Mouse (Mus musculus) forebrain, embryonic 15.5 days (tissue): ENCODE measurements around the gene Htr2a. TPM values are rescaled to one million over a fixed set of nuclear protein-coding genes. Genes with fewer than 3 reads are reported as not detected.

Source experiments
- ATAC-seq: fragments of 200-750 bp; cut with Nextera tagmentation; replicated peaks from 2 replicates; pipeline ENCODE4 v1.8.0; 2017; ENCODE audit warnings: mild to moderate bottlenecking, moderate TSS enrichment, moderate library complexity
- H3K27ac ChIP-seq: fragments of 300-500 bp; sonication (generic); replicated peaks from 2 replicates; pipeline ENCODE4 v1.5.1; 2015; ENCODE audit warnings: mild to moderate bottlenecking, inconsistent platforms
- H3K27me3 ChIP-seq: fragments of 300-500 bp; sonication (generic); 2 replicates; pipeline ENCODE4 v1.6.1; 2015; ENCODE audit warnings: inconsistent platforms
- H3K36me3 ChIP-seq: fragments of 300-500 bp; sonication (generic); 2 replicates; pipeline ENCODE4 v1.6.1; 2015; ENCODE audit warnings: mild to moderate bottlenecking, inconsistent platforms
- H3K4me1 ChIP-seq: fragments of 300-500 bp; sonication (generic); 2 replicates; pipeline ENCODE4 v1.6.1; 2015; ENCODE audit warnings: inconsistent platforms
- H3K4me2 ChIP-seq: fragments of 300-500 bp; sonication (generic); replicated peaks from 2 replicates; pipeline ENCODE4 v1.6.1; 2015; ENCODE audit warnings: mild to moderate bottlenecking, inconsistent platforms
- H3K4me3 ChIP-seq: fragments of 300-500 bp; sonication (generic); 2 replicates; pipeline ENCODE4 v1.5.1; 2015; ENCODE audit warnings: mild to moderate bottlenecking, inconsistent platforms
- H3K9ac ChIP-seq: fragments of 300-500 bp; sonication (generic); replicated peaks from 2 replicates; pipeline ENCODE4 v1.6.1; 2015; ENCODE audit warnings: mild to moderate bottlenecking, inconsistent platforms
- H3K9me3 ChIP-seq: fragments of 300-500 bp; sonication (generic); 2 replicates; pipeline ENCODE4 v1.6.1; 2016; ENCODE audit warnings: inconsistent platforms
- WGBS: fragments of 180-500 bp; shearing (Covaris S2); methylation state at CpG from one replicate; pipeline ENCODE4 v1.1.7; 2015; ENCODE audit warnings: mixed read lengths; 5-methylcytosine and 5-hydroxymethylcytosine counted together
- polyA plus RNA-seq: library from polyadenylated mRNA; unstranded; fragments of >200 nt; fragmentation: Nextera tagmentation; extraction: Ambion mirVana; gene quantifications from 2 replicates; pipeline ENCODE4 v1.2.1, GENCODE M21; 2015

Htr2a gene
- polyA plus RNA-seq, 1 experiment from 2014 or later, result 2.0 TPM

DNA sequence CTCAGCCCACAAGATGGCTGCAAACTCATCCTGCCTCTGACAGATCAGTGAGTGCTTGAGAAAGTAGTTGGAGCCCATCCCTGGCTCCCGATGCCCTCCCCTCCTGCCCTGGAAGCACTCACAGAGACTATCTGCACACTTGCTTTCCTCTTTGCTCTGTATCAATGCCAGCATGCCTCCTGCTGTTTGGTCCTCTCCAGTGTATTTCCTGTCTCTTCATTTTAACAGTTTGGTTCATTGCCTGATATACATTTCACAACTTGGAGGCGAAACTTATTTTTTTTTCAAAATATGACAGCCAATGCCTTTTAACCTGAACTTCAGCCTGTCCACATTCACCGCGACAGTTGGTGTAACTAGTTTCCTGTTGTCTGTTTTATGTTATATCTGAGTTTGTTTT, 11.0 kb downstream of the Htr2a start:
- Histone ChIP-seq H3K4me3 (no peak overlapping the region), H3K27me3 (no peaks in the 10 kb centered on the region), H3K9me3 (no peaks in the 10 kb centered on the region), H3K27ac (no peak overlapping the region), H3K4me2 (no peak overlapping the region), H3K4me1 (peaks cover 7% of the 10 kb centered on the region; the same call in 1 of the 2 replicates), H3K36me3 (no peaks in the 10 kb centered on the region), H3K9ac (no peak overlapping the region)
- ATAC-seq, result no peak
- WGBS, result 80% methylated on average over 4 of the region's 4 CpGs

- no peak overlapping the region for H3K9ac ChIP-seq
- H3K27ac ChIP-seq, result no peak overlapping the region
- no peak overlapping the region for H3K4me2 ChIP-seq
- H3K4me1 ChIP-seq, result peaks cover 11% of the 10 kb centered on the region
- no peaks in the 10 kb centered on the region for H3K36me3 ChIP-seq
- no peaks in the 10 kb centered on the region for H3K27me3 ChIP-seq
- H3K4me3 ChIP-seq, result no peak overlapping the region
- no peak for ATAC-seq
- WGBS, result 86% methylated on average over 7 of the region's 7 CpGs
- H3K9me3 ChIP-seq, result no peaks in the 10 kb centered on the region
Measured at GRCm38 (mm10) chr14:74657227-74657626, 16.6 kb downstream of the Htr2a start.

DNA sequence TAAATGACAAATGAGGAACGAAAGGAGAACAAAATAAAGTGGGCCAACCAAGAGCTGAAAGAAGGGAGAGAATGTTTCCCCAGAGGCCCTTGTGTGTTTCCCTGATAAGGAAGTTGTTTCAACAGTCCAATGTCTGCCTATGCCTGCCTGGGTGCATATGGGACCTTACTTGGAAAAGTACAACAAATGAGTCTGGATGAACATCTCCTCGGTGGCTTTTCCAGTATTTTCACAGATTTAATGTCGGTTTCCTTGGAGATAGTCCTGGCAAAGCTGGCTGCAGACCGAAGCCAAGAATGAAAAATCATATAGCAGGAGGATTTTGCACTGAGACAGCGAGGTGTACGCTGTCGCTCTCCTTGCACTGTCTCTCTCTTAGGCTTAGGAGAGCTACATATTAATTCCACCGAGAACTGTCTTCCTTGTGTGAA, 18.8 kb downstream of the Htr2a start:
- Histone ChIP-seq H3K27ac (0 out of 2 replicates have a peak overlapping the region, but pooled peaks have one; percentile 28), H3K27me3 (no peaks in the 10 kb centered on the region), H3K4me3 (no peak overlapping the region), H3K9ac (no peak overlapping the region), H3K4me2 (no peak overlapping the region; the same call in 1 of the 2 replicates), H3K4me1 (peaks cover 11% of the 10 kb centered on the region), H3K36me3 (no peaks in the 10 kb centered on the region), H3K9me3 (no peaks in the 10 kb centered on the region)
- no peak; the same call in 1 of the 2 replicates for ATAC-seq
- WGBS, result 66% methylated on average over 8 of the region's 8 CpGs

DNA sequence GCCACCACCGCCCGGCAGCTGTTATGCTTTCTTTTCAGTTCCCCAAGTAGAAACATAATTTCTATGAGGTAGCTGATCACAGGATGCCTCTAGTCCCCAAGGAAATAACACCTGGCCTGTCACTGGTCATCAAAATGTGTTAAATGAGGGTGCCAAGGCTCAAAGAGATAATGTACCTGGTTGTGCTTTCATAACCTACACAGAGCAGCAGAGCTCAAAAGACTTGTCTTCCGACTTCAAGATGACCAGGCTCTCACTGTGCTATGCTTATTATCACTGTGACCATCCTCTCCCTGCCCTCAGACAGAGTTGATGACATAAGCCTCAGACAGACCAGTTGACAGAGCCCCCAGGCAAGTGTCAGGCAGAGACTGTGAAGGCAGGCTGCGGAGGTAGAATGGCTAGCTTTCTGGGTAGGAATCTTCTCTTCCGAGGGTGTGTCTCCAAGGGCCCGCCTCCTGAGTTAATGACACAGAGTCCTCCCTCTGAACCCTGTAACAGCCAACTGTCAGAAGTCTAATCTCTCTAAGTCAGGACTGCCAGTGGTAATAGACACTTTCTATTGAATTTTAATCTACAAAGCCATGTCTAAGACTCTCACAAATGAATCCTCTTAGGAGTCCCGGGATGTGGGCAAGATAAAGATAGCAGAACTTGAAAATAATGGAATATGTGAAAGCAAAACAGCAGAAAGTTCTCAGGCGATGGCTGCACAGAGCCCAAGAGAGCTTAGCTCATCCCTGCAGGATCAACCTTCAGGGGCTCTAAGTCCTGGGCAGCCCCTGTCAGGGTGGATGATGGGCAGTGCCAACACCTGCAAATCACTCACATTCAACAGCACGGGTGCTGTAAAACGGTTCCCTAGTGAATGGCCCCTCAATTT, 31.7 kb downstream of the Htr2a start:
- Histone ChIP-seq H3K9me3 (no peaks in the 10 kb centered on the region), H3K4me1 (no peaks in the 10 kb centered on the region), H3K36me3 (no peaks in the 10 kb centered on the region), H3K4me2 (no peak overlapping the region), H3K4me3 (no peak overlapping the region), H3K27me3 (no peaks in the 10 kb centered on the region), H3K27ac (no peak overlapping the region), H3K9ac (no peak overlapping the region)
- ATAC-seq, result no peak
- WGBS, result 73% methylated on average over 10 of the region's 10 CpGs

GRCm38 (mm10) chr14:74673020-74673350, 32.3 kb downstream of the Htr2a start:
- Histone ChIP-seq H3K27ac (no peak overlapping the region), H3K4me1 (no peaks in the 10 kb centered on the region), H3K36me3 (no peaks in the 10 kb centered on the region), H3K9ac (no peak overlapping the region), H3K9me3 (no peaks in the 10 kb centered on the region), H3K4me3 (no peak overlapping the region), H3K4me2 (no peak overlapping the region), H3K27me3 (no peaks in the 10 kb centered on the region)
- WGBS, result 81% methylated on average over 3 of the region's 3 CpGs
- no peak for ATAC-seq

DNA sequence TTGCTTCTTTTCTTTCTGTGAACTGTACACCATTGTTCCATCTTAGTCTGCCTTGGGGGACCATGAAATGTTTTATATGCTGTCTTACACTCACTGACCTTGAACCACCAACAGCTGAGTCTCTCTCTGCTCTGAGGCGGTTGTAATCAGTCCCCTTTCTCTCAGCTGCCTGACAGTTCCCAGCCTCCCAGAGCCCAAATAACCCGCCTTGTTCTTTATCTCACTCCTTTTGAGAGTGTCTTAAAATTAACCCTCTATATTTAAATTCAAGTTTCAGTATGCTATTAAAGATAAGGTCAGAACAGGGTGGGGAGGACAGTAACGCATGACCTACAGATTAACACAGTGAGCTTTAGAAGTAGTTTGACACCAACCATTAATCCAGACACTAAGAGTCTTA, 32.9 kb downstream of the Htr2a start:
- Histone ChIP-seq H3K4me1 (no peaks in the 10 kb centered on the region), H3K4me3 (no peak overlapping the region), H3K4me2 (no peak overlapping the region), H3K9me3 (no peaks in the 10 kb centered on the region), H3K27ac (no peak overlapping the region), H3K27me3 (no peaks in the 10 kb centered on the region), H3K9ac (no peak overlapping the region), H3K36me3 (no peaks in the 10 kb centered on the region)
- ATAC-seq, result no peak
- 78% methylated on average over 3 of the region's 3 CpGs for WGBS

DNA sequence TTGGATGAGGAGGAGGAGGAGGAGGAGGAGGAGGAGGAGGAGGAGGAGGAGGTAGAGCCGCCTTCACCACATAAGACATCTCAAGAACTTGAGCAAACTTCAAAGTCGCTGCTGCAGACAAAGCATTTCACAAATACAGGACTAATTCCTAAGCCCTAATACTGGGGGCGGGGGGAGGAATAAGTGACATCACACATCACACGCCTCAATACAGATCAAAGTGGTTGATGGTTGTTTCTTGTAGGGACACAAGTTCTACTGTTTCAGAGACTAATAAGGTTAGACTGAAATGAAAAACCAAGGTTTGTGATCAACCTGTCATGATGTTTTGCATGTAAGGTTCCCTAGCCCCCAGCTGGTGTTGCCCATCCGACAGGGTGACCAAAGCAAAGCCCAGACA, 39.2 kb downstream of the Htr2a start:
- Histone ChIP-seq H3K27ac (no peak overlapping the region), H3K4me1 (no peaks in the 10 kb centered on the region), H3K27me3 (no peaks in the 10 kb centered on the region), H3K9me3 (no peaks in the 10 kb centered on the region), H3K4me3 (no peak overlapping the region), H3K9ac (no peak overlapping the region), H3K4me2 (no peak overlapping the region), H3K36me3 (no peaks in the 10 kb centered on the region)
- WGBS, result 79% methylated on average over 5 of the region's 5 CpGs
- no peak for ATAC-seq

DNA sequence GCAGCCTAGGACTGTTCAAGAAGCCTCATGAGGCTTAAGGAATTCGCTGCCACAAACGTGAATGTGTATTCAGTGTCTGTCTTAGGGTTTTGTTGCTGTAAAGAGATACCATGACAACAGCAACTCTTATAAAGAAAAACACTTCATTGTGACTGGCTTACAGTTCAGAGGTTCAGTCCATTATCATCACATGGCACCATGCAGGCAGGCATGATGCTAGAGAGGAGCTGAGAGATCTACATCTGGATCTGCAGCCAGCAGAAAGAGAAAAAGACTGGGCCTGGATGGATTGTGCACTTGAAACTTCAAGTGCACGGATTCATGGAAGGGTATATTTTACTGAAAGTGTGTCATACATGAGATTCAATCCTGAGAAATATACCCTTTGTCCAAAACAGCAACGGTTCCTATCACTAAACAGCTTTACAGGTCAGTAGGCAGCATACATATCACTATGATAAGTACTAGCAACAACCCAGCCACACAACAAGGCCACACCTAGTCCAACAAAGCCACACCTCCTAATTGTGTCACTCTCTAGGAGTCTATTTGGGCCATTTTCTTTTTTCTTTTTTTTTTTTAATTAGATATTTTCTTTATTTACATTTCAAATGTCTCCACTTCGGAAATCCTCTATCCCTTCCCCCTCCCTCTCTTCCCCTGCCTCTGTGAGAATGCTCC, 43.8 kb downstream of the Htr2a start:
- Histone ChIP-seq H3K27me3 (no peaks in the 10 kb centered on the region), H3K4me2 (no peak overlapping the region), H3K9me3 (no peaks in the 10 kb centered on the region), H3K4me3 (no peak overlapping the region), H3K4me1 (no peaks in the 10 kb centered on the region), H3K27ac (no peak overlapping the region), H3K36me3 (no peaks in the 10 kb centered on the region), H3K9ac (no peak overlapping the region)
- 72% methylated on average over 5 of the region's 5 CpGs for WGBS
- no peak for ATAC-seq

DNA sequence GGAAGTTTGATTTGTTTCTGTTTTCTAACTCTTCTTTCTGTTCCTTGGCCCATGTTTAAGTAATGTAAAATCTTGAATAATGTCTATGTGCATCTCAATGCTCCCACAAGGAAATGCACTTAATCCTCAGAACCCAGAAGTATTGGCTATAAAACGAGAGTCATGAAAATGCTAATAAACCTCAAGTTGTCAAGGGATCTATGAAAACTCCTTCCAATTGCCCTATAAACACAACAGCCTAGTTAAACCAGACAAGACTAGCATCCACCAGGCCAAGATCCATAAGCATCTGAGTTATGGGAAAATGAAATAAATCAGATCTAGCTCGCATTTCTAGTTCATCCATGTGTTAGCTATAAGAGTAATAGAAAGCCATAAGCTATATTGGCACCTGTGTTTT, 51.3 kb downstream of the Htr2a start:
- H3K9me3 ChIP-seq, result no peaks in the 10 kb centered on the region
- H3K9ac ChIP-seq, result no peak overlapping the region
- no peak overlapping the region for H3K27ac ChIP-seq
- no peak for ATAC-seq
- no peaks in the 10 kb centered on the region for H3K27me3 ChIP-seq
- no peak overlapping the region for H3K4me3 ChIP-seq
- WGBS, result 89% methylated on average over 2 of the region's 2 CpGs
- H3K36me3 ChIP-seq, result no peaks in the 10 kb centered on the region
- no peaks in the 10 kb centered on the region for H3K4me1 ChIP-seq
- H3K4me2 ChIP-seq, result no peak overlapping the region

DNA sequence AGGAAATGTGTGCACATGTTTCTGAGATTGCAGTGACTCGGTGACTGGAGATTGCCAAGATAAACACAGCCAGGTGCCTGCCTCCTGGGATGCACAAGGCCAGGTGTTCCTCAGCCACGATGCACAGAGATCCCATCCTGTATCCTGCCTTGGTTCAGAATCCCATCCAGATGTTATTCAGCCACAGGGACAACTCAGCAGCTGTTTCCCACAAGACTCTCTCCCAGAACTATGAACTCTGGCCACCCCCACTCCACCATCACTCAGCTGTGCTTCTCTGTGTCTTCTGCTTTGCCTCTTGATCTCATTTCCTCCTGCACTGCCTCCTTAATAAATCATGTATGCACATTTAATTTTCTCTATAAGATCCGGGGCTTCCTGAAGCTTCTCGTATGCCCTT, 56.1 kb downstream of the Htr2a start:
- no peak overlapping the region for H3K27ac ChIP-seq

DNA sequence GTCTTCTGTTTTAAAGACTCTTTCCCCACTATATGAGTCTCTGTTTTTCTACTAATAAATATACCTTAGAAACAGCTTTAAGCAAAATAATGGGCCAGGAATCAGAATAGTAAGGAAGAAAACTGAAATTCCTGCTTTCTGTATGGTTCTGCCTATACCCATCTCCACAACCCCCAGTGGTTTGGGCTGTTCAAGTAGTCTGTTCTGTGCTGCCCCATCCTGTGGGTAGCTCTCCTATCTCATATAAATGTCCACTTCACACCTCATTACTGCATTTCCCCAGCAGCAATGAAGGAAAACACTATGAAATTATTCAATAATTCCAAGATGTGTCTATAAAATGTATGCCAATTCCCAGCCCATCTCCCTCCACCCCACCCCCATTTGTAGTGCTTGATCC, 56.8 kb downstream of the Htr2a start:
- Histone ChIP-seq H3K9me3 (no peaks in the 10 kb centered on the region), H3K9ac (no peak overlapping the region), H3K27ac (no peak overlapping the region), H3K27me3 (no peaks in the 10 kb centered on the region), H3K4me1 (0 out of 2 replicates have a peak, but pooled peaks cover 4% of the 10 kb centered on the region), H3K4me2 (no peak overlapping the region), H3K4me3 (no peak overlapping the region), H3K36me3 (no peaks in the 10 kb centered on the region)
- no peak for ATAC-seq

More for the DNA sequence above, 56.1 kb downstream of the Htr2a start:
- no peak overlapping the region for H3K9ac ChIP-seq
- WGBS, result 65% methylated on average over 4 of the region's 4 CpGs
- no peaks in the 10 kb centered on the region for H3K9me3 ChIP-seq
- H3K27me3 ChIP-seq, result no peaks in the 10 kb centered on the region
- H3K4me2 ChIP-seq, result no peak overlapping the region
- H3K4me3 ChIP-seq, result no peak overlapping the region
- ATAC-seq, result no peak
- H3K36me3 ChIP-seq, result no peaks in the 10 kb centered on the region
- H3K4me1 ChIP-seq, result 0 out of 2 replicates have a peak, but pooled peaks cover 4% of the 10 kb centered on the region

DNA sequence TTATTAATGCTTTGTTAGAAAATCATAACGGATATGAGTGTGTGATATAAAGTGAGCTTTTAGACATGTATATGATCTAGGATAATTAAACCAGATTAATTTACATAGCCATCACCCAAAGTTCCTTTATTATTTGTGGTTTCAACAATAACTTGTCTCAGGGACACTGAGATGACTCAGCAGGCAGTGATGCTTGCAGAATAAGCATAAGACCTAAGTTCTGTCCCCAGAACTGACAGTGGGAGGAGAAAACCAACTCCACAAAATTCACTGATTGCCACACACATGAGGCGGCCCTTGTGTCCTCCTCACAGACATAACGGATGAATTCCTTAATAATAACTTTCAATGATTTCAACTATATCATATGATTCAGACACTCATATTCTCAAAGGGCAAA, 58.6 kb downstream of the Htr2a start:
- no peaks in the 10 kb centered on the region for H3K9me3 ChIP-seq
- no peak overlapping the region for H3K4me2 ChIP-seq
- no peak overlapping the region for H3K27ac ChIP-seq
- WGBS, result 88% methylated on average over 3 of the region's 3 CpGs
- no peaks in the 10 kb centered on the region for H3K27me3 ChIP-seq
- no peak overlapping the region for H3K4me3 ChIP-seq
- H3K36me3 ChIP-seq, result no peaks in the 10 kb centered on the region
- 0 out of 2 replicates have a peak, but pooled peaks cover 4% of the 10 kb centered on the region for H3K4me1 ChIP-seq
- no peak for ATAC-seq
- no peak overlapping the region for H3K9ac ChIP-seq
